Mouse (Mus musculus) ovary, adult 18-20 months (tissue): Measurements from ENCODE around the gene Mpeg1.

Experiments used
- DNase-seq: peaks from one replicate; pipeline ENCODE4 v3.0.0; 2022; ENCODE audit warnings: low spot score, mixed read lengths

Mpeg1 gene

DNA sequence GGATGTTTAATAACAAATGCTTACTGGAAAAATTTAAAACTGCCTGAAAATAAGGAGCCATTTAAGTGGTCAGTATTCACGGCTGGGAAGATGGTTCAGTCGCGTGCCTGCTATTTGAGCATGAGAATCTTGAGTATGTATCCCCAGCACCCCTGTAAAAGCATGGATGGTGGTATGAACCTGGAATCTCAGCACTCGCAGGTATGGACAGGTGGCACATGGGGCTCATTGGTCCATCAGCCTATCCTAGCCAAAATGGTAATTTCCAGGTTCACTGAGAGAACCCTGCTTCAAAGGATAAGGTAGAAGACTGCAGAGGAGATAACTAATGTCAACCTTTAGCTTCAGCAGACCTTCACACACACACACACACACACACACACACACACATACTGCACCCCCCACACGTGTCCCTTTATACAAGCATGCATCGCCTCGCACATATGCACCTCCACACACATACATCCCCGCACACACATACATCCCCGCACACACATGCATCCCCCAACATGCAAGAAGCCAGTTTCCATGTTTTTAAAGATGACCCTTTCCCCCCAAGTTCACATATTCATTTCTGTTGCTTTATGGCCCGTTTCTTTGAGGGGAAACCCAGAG, 5.1 kb downstream of the Mpeg1 start:
- DNase-seq = no peak

DNA sequence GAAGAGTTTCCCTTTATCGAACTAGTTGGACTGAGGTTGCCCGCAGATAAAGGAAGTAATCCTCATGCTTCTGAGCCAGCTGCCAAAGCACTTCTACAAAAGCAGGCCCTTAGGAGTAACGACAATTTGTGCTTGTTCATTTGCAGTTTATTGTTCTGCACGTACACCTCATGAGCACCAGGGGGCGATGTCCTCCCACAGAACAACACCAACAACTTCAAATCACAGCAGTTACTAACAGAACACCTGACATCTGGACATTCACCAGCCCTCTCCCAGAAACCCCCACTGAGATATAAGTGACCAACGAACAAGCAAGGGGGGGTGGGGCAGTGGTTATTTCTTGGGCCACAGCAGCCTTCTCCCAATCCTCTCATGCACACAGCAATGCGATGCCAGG, 5.6 kb downstream of the Mpeg1 start:
- no peak for DNase-seq

DNA sequence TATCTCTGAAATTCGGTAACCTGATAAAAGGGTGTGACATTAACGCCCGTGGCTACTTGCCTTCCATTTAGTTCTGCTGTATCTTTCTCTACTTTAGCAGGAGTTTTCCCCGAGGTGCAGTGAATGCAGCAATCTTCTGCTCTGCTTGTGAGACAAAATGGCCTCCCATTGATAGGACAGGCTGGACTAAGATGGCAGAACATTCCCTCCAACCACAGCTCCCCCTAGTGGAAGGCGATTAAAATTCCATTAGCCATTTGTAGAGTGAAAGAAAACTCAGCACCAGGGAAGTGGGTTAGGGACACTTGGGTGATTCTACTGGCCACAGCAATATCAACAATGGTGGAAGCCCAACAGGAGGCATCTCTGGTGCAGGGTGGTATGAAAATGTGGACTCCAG, 6.9 kb downstream of the Mpeg1 start:
- DNase-seq = no peak

DNA sequence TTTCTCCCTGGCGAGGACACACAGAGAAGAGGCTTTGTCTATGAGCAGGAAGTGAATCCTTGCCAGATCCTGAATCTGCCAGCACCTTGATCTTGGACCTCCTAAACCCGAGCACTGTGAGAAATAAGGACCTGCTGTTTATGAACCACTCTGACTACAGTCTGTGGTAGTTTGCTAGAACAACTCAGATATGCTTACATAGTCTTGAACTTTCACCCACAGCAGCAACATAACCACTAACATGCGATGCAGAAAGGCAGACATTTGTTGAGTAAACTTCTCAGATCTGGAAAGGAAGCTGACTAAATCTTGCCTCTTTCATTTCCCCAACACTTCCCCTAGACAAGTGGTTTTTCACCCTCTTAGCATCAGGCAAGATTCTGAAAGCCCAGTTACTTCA, 11.3 kb downstream of the Mpeg1 start:
- no peak for DNase-seq

DNA sequence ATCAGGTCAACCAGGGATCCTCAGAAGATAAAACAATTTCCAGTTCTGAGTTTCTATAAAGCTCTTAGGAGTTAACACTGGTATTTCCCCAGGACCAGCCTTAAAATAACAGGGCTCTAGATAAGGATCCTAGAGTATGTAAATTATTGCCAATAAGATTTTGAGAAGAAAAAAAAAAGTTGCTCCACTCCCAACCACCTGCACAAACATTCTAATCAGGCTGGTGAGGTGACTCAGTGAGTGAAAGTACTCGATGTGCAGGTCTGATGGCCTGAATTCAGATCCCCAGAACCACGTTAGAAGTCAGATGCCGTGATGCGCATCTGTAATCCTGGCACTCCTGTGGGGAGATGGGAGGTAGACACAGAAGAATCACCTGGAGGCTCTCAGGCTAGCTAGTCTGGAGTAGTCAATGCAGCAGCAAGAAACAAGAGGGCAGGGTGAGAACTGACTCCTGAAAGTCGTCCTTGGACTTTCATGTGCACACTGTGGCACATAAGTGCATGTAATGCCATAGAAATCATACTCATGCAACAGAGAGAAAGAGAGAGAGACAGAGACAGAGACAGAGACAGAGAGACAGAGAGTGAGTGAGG, 11.9 kb downstream of the Mpeg1 start:
- no peak for DNase-seq

DNA sequence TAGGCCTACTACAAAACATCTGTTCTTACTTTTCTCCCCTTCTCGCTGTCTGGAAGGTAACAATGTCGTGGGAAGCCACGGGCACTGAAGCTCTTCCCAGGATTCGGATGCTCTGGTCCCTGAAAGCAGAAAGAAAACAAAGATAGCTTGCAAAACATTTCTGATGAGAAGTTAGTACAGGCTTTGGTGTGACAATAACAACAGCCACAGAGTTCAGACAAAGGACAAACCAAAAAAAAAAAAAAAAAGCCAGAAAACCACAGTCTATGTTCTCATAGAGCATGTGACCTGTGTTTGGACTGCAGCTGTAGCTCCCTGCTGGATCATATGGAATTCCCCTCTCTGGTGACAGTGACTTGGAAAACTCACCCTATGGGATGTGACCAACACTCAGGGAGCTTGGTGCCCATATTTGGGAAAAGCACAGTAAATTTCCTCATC, 12.6 kb downstream of the Mpeg1 start:
- no peak for DNase-seq

DNA sequence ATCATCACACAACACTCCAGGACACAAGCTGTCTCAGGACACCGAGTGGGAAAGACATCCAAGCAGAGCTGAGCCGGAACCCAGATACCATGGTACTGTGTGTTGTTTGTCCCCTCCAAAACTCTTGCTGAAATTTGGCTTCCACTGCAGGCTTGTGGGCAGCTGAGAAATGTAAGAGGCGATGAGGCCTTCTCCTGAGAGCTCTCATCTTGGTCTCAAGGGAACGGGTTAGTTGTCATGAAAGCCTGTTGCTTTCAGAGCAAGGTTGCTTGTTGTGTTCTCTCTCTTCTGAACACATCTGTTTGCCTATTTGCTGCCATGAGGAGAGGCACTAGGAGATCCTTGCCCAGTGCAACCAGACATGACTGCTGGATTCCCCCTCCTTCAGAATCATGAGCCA, 13.4 kb downstream of the Mpeg1 start:
- DNase-seq = no peak

DNA sequence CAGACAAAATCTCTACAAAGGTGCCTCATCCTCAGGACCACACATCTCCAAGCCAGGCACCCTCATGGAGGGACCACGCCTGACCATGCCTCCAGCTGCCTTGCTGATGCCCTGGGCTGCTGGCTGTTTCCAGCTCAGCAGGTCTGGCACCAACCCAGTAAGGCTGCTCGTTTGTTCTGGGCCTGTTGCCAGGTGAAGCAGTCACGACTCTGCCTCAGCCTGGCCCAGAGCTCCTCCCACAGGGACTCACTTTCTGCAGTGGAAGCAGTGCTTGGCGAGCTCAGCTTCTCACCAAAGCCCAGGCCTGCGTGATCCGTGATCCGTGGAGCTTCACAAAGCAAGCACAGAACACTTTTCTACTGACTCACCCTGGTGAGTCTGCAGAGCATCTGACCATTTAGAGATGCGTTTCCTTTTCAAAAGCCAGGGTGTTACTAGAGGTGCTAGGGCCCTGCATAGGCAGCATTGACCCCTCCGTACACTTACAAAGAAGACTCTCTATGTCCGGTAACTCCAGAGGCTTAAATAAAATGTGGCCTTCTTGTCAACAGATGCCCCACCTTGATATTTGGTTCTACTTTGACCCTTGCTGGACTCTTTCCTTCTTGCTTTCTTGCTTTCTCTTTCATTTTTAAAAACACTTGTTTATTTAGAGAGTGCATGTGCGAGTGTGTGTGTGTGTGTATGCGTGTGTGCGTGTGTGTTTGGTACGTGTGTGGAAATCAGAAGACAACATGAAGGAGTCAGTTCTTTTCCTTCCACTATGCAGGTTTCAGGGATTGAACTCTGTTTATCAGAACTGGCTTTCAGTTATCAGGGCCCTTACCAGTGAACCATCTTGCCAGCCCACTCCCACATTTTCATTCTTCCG, 15.0 kb downstream of the Mpeg1 start:
- peak; percentile 91 for DNase-seq

DNA sequence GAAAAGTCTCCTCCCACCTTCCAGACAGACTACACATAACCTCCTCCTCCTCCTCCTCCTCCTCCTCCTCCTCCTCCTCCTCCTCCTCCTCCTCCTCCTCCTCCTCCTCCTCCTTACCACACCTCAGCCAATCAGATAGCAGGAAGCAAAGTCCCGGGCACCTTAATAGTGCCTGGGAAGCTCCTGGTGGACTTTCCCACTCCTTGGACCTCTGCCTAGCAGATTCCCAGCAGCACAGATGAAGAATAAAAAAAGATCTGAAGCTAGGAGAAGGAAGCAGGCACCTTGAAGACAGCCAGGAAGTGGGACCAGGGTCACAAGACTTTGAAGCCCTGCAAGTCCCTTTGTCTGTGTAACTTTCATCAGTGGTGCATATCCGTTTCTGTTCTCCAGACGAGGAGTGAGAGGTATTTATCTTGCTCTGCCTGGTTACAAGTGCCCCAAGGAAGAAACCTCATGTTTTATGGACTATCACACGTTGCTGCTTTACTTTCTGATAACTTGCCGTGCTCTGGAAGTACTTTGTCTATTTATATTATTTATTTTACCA, 16.2 kb downstream of the Mpeg1 start:
- peak; percentile 37 for DNase-seq

DNA sequence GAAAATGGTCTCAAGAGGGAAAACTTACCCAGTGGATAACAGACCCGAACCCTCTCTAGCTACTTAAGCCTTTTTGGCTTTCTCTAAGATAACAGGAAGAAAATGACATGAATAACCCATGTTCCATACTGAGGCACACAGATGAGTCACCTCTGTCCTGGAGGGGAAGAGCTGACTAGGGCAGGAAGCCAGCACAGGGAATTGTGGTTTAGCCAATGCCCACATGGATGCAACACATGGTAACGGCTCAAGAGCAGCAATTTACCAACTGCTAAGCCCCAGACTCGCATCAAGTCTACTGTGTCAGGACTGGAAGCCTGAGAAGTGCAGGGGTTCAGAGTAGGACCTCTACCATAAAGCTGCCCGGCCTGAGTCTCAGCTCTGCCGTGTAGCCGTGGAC, 17.8 kb downstream of the Mpeg1 start:
- DNase-seq = no peak

DNA sequence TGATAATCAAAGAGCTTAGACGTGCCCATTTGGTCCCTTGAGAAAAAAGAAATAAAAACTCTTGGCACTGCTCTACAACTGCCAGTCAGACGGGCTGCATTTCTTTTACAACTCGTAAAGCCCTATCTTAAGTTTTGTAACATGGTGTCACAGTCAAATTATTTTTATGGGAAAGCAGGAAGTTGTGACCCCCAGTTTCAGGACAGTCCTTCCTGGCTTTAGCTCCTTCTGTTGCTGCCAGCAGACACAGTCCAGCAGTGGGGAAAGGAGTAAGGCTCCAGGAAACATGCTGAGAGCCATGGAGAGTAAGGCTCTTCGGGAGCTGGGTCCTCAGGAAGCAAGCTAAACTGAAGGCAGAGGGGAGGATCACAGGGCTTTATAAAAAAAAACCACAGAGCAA, 23.2 kb downstream of the Mpeg1 start:
- DNase-seq = no peak

DNA sequence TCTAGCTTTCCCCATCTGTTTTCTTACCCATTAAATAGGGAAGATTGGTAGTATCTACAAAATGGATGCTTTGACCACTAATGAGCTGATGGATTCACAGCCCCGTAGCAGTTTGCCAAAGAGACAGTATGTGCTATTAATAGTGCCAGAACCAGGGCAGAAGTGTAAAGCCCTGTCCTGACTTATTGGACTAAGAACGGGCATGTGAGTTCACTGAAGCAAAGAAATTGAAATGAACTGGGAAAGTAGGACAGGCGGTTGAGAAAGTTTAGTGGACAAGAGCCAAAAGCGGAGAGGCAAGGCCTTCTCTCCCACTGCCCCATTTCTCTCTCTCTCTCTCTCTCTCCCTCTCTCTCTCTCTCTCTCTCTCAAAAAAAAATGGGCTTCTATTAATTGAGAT, 23.6 kb downstream of the Mpeg1 start:
- no peak for DNase-seq

DNA sequence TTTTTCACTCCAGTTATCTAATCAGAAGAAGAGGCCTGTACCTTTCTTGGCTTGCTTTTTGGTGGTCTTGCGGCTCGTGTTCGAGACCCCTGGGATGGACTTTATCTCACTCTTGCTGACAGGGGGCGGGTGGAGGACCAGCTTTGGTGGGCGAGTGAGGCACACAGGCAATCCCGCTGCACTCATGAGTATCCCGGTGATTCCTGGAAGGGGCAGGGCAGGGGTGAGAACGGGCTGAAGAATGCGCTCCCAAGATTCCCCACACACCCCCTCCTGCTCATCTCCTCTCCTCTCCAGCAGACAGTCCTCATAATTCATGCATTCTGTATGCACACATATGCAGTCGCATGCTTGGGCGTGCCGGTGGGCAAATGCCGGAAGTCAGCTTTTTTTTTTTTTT, 24.6 kb downstream of the Mpeg1 start:
- no peak for DNase-seq

DNA sequence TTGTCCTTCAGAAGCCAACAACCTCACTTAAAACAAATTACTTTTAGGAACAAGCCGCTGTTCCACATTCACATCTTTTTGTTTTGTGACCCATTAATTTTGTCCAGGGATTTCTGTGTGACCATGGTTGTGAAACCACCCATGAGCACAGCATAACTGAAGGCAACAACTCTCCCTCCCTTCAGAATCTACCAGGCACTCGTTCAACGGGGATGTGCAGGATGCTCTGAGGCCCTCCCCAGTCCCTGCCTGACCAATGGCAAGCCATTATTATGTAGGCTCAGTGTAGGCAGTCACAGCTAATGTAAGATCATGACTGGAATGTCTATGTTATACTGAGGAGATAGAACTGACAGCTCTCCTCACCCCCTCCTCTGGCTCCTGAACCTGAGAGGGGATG, 25.1 kb downstream of the Mpeg1 start:
- DNase-seq = no peak

DNA sequence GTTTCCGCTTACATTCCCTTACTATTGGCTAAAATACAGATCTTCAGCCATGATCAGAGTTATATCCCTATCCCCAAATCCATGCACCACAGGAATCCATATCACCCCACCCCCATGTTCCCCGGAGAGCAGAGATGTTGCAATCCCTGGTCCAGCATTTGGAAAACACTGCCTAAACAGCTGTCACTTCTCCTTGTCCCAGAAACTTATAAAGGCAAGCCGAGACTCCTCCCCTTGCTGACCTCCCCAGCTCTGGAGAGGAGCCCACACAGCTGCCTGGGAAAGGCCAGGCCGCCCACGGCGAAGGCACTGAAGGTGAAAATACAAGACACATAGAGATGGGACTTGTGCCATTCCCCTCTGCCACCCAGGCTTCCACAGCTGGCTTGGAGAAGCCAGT, 26.3 kb downstream of the Mpeg1 start:
- DNase-seq = peak; percentile 87

DNA sequence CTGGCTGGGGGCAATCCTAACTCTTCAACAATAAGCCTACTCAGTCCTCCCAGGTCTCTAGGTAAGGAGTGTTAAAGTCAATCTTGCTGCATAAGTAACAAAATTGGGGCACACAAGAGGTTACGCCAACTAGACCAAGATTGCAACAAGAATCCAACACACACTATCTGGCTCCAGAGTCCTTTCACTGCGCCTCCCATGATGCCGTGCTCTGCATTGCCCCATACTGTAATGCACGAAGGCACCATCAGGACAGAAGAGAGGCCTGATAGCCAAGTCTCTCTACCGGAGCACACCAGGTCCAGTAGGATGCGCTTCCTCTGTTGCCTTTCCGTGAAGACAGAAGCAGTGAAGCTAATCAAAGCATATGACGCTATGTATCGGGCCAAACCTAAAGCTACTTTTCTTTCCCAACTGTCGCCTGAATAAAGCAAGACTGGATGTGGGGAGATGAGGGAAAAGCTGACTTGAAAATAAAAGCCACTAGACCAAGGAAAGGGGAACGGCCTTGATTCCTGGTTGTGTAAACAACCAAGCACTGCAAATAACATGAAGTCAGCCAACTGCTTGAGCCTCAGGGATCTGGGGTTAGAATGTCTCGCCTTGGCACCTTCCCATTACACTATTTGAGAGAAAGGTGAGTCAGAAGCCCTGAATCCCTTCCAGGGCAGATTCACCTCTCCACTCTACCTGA, 27.1 kb downstream of the Mpeg1 start:
- DNase-seq = no peak

DNA sequence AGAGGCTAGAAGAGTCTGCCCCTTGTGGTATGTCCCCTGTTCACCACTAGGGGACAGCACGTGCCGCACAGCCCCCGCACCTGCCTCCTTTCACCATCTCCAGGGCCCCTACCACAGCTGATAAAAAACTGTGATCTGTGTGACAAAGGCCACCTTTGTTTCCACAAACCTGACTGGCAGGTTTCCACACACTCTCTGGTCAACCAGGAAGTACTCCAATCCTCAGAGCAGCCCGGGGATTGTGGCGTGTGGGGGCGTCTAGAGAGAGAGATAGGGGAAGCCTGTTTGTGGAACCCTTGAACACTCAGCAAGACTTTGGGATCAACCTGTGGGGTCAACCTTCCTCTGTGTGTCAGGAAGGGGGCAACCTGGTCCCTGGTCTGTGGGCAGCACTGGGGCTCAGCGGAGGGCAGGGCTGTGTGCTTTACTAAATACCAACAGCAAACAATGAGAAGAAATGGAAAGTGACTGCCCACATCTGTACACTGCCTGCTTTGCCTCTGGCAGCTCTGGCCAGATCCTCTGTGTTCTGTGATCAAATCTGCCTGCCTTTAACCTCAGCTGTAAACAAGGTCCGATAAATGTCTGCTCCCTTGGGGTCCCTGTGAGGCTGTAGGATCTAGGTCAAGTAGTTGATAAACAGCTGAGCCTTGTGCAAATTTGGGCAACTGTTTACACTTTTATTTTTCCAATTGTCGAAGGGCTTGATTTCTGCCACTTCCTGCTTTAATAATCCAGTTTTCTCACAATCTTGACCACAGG, 27.8 kb downstream of the Mpeg1 start:
- DNase-seq = no peak

DNA sequence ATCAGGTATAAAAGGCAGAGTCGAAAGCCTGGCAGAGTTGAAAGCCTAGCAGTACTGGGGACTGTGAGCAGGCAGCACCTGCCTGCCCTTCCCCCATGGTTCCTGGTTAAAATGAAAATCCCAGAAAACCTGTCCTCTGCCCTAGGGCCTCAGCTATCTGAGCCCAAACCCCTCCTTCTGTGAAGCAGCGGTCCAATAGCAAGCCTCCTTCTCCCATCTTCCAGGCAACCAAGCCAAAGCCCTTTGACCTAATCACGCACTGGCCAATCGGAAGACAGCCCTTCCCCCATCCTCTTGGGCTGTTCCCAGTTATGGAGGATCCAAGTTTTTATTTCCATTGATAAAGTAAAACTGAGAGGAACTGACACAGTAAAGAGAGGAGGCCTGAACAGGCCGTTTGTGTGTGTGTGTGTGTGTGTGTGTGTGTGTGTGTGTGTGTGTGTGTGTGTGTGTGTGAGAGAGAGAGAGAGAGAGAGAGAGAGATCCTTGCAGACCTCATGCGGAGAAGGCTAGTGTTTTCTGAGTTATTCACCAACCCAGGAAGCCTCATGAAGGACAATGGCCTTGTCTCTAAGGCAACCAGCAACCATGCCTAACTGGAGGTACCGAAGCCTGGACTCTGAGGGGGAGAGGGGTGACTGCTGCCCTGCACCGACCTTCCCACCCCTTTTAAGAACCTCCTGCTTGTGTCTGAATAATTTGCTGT, 28.5 kb downstream of the Mpeg1 start:
- peak; percentile 47 for DNase-seq

DNA sequence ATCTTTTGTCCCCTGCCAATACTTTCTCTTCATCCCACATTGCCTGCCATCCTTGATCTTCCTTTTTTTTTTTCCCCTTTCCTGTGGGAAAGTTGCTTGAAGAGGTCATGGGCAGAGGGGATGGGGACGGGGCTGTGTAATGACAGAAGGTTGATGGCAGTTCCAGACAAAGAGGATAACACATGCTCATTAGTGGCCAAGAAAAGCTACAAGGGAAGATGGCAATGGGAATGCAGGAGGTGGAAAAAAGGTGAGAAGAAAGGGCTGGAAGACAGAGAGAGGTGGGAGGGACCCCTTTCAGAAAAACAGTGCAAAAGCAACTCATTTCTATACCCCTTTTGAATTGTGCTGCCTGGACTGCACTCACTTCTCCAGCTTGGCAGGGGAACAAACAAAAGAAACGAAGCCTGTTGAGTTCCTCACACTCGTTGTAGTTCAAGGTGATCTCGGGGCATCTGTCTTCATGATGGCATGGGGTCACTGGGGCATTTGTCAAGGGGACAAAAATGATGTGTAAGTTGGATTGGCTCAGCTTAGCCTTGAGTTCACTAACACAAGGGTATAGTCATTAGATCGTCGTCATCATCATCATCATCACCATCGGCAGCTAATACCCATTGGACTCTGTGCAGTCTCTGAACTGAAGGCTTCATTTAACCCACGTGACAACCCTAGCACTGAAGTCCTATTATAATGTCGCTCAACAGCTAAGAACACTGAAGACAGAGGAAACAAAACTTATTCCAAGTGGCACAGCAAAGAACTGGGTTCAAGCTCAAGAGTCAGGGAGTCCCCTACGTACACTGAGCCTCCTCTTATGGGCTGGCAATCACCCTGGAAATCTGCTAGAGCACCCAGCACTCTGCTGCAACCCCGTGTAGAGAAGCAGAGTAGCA, 29.3 kb downstream of the Mpeg1 start:
- no peak for DNase-seq

DNA sequence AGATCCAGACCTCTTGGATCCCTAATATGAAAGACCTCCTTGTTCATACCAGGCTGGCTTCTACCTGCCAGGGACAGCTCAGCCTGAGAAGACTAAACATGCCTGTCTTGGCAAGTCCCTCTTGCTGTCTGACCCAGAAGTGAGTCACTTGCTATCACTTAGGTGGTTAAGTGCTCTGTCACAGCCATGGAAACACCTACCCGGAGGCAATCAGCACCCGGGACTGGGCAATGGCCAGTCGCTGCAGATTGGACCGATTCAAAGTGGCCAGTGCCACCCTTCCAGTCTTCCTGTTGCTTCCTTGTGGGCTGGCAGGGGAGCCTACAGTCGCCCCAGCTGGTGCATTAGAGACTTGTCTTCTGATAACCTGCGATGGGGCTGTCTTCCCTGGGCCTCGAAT, 31.1 kb downstream of the Mpeg1 start:
- DNase-seq = no peak
